ENCODE assay signal across 8 mouse cellular contexts in the genomic region with DNA sequence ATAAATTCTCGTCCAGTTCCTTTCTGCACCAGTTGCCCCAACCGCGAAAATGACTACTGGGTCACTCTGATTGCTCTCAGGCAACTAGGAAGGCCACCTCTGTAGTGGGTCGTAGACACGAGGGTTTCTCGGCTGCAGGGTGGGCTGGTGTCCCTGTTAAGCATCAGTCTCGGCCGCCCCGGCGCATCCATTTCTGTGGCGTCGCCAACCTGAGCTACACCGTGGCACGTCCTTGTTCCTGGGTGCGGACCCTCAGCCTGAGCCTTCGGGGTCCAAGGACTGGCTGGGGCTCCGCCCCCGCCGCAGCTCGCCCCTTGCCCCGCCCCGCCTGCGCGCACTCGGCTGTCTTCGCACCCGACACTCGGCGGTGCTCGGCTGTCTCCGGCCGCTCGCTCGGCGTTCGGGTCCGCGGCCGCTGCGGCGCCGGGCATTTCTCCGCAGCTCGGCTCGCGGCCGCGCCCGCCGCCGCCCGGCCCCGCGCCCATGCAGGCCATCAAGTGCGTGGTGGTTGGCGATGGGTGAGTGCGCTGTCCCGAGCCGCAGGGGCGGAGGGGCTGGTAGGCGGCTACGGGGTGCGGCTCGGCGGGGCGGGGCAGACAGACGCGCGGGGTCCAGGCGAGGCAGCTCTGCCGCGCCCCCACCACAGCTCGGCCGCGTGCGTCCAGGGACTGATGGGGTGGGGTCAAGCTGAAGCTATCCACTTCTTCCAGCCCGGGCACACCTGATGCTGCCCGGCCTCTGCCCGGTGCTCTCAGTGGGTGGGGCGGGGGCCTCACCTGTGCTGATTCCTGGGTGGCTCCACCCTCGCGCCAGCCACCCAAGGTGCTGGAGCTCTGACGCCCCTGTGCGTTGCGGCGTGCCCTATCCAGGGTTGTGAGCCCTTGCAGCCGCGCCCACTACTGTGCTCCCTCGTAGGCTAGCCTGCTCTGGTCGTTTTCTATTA. TPM values are rescaled to one million over a fixed set of nuclear protein-coding genes. Genes with fewer than 3 reads are reported as not detected.
DNase-seq lines count a peak whose midpoint lies in the region; ATAC-seq lines count a peak whose summit lies in the region.

A gene (plus strand): TSS at position 347 of the 943 bp plus-strand sequence.

- H3K4me3 ChIP-seq in forebrain, embryonic 16.5 days (replicated peaks; ENCODE audit: low read length): peak within 1 kb of the TSS; percentile 74

- no peaks in the 10 kb centered on the region for H3K27me3 ChIP-seq in forebrain, embryonic 16.5 days (replicated peaks; ENCODE audit: control insufficient read depth, insufficient read depth, low read length)

- H3K9ac ChIP-seq in forebrain, embryonic 16.5 days (replicated peaks; ENCODE audit: low read depth, low read length): peak within 1 kb of the TSS; percentile 87

- DNase-seq in gastrocnemius, postnatal 14 days: peak; percentile 67
- DNase-seq in gastrocnemius, postnatal 25 days: no peak
- peak; percentile 69 for DNase-seq in cerebellum, adult 11 months
- DNase-seq in left cerebral cortex, postnatal 36 days (ENCODE audit: low spot score in 2 of 2): peak; percentile 61 to 68
- peak; percentile 80 for DNase-seq in right cerebral cortex, postnatal 4 days

- H3K9me3 ChIP-seq in forebrain, embryonic 16.5 days (ENCODE audit: control insufficient read depth, low read length): no peaks in the 10 kb centered on the region

- H3K27ac ChIP-seq in forebrain, embryonic 16.5 days (ENCODE audit: low read length): no peak within 1 kb of the TSS; the same call in 1 of the 2 replicates

- H3K4me2 ChIP-seq in forebrain, embryonic 16.5 days (ENCODE audit: low read length): peak within 1 kb of the TSS; percentile 98

- under 1% methylated on average over 88 of the region's 90 CpGs for WGBS in forebrain, embryonic 16.5 days

- peaks cover 21% of the 10 kb centered on the region for H3K4me1 ChIP-seq in forebrain, embryonic 16.5 days (replicated peaks; ENCODE audit: control insufficient read depth, insufficient read depth, low read length)

- peaks cover 5% of the 10 kb centered on the region for H3K36me3 ChIP-seq in forebrain, embryonic 16.5 days (ENCODE audit: control insufficient read depth, insufficient read depth)

- ATAC-seq in forebrain, embryonic 16.5 days: peak; percentile 90
- ATAC-seq in inflammation-experienced regulatory T-cells, adult 6 months: peak; percentile 21
- peak; percentile 19; the same call in 1 of the 2 replicates for ATAC-seq in megakaryocyte progenitor cell, adult 5-6 weeks (replicated peaks; ENCODE audit: poor library complexity)

- intact Hi-C loops in gastrocnemius, postnatal 14 days (cut with DNase I; ENCODE audit: low total_unique reads): loop anchor here (2.0 kb wide), 1 partner anchor 53 kb away; no protein-coding TSS in a partner anchor
- intact Hi-C loops in left cerebral cortex, postnatal 36 days (cut with DNase I): no loop called here

RNA-seq across cellular contexts. Expression of the gene that starts here (rescaled TPM):
- 1 to 10 TPM; 1.5 to 1.9 TPM for total RNA-seq in gastrocnemius, postnatal 14 days (2021)
- total RNA-seq in gastrocnemius, postnatal 25 days (2021): 1 to 10 TPM; 1.2 TPM
- polyA plus RNA-seq in forebrain, embryonic 16.5 days (2015; fragmentation: Nextera tagmentation; extraction: Ambion mirVana): 251 and 347 TPM in 2 replicates
- not detected for polyA plus RNA-seq in inflammation-experienced regulatory T-cells, adult 6 months (2017; shearing (Covaris generic))
- total RNA-seq in left cerebral cortex, postnatal 36 days (2021): 10 to 100 TPM; 34.7 to 39.9 TPM
- total RNA-seq in megakaryocyte progenitor cell, adult 5-6 weeks (2015): 0.44 and 0.76 TPM in 2 replicates
- total RNA-seq in megakaryocyte progenitor cell, adult 5-6 weeks (2017): 0.25 TPM in 1 of 2 replicates, not detected in the other

Comparison
In these comparisons a context has a peak if more than half of its experiments do, and no peak if none do; other contexts are left out.
1. RNA of the gene that starts here (total RNA-seq): 34.7 to 39.9 TPM in left cerebral cortex, postnatal 36 days; 1.5 to 1.9 TPM in gastrocnemius, postnatal 14 days, 1.2 TPM in gastrocnemius, postnatal 25 days and 0.25 to 0.76 TPM in megakaryocyte progenitor cell, adult 5-6 weeks; every median in the first group is over 10 times any median in the second.
2. RNA of the gene that starts here (polyA plus RNA-seq): 251 to 347 TPM in forebrain, embryonic 16.5 days; not detected in inflammation-experienced regulatory T-cells, adult 6 months; every median in the first group is over 100 times any median in the second.
3. Peak in ATAC-seq in inflammation-experienced regulatory T-cells, adult 6 months; RNA of the gene not detected or under 1 TPM.
4. Peak in ATAC-seq in megakaryocyte progenitor cell, adult 5-6 weeks; RNA of the gene not detected or under 1 TPM.
5. ATAC-seq: peak in every context shown above with its lines; median percentile 90 in forebrain, embryonic 16.5 days; 21 in inflammation-experienced regulatory T-cells, adult 6 months; 19 in megakaryocyte progenitor cell, adult 5-6 weeks.